Mouse (Mus musculus) layer of hippocampus, adult 2 months (tissue): ENCODE measurements around the gene Zfand3. TPM values are rescaled to one million over a fixed set of nuclear protein-coding genes. Genes with fewer than 3 reads are reported as not detected.

Experiments used
- DNase-seq, 2 experiments: peaks; one replicate each; pipeline ENCODE4 v3.0.0; 2022; ENCODE audit warnings: low spot score in 2 of 2
- H3K27ac ChIP-seq: fragments of 200-600 bp; 2 replicates; pipeline ENCODE4 v1.8.1; 2022
- H3K4me3 ChIP-seq: fragments of 200-600 bp; 2 replicates; pipeline ENCODE4 v1.8.1; 2022; ENCODE audit warnings: mild to moderate bottlenecking
- CTCF ChIP-seq: fragments of 200-600 bp; conservative IDR thresholded peaks from 2 replicates; pipeline ENCODE4 v1.8.1; 2022; ENCODE audit warnings: antibody characterized with exemption, mild to moderate bottlenecking, moderate library complexity
- total RNA-seq, 2 experiments: library from RNA; stranded (reverse); gene quantifications; 2 replicates each; pipeline ENCODE4 v1.2.3; 2021

The Zfand3 gene
- total RNA-seq, 2 experiments from 2014 or later: 112 to 118 TPM

- peak; percentile 42 to 60 for DNase-seq
- H3K4me3 ChIP-seq: no peak overlapping the region
- TF ChIP-seq CTCF: no peak
These were observed 19.6 kb upstream of the Zfand3 start for GRCm38 (mm10) chr17:29984931-29985330.

DNA sequence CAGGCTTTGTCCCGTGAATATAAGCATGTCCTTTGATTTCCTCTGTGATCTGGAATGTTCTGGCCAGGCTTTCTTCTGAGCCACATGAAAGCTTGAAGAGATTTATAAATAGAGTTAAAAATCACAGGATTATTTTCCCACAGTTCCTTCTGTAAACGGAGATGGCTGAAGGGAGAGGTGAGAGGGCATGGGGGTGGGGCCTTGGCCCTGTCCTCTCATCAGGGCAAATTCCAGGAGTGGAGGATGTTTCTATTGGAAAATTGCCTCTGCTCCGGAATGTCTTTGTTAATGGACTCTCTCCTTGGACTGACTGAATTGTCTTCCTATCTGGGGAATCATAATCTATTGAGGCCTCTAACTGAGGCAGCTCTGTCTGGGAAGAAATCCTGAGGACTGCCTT, 19.0 kb upstream of the Zfand3 start:
- H3K4me3 ChIP-seq: no peak overlapping the region
- no peak for DNase-seq
- no peak for TF ChIP-seq CTCF

More at GRCm38 (mm10) chr17:29984931-29985330, 19.6 kb upstream of the Zfand3 start:
- H3K27ac ChIP-seq: peak overlapping the region; percentile 77

DNA sequence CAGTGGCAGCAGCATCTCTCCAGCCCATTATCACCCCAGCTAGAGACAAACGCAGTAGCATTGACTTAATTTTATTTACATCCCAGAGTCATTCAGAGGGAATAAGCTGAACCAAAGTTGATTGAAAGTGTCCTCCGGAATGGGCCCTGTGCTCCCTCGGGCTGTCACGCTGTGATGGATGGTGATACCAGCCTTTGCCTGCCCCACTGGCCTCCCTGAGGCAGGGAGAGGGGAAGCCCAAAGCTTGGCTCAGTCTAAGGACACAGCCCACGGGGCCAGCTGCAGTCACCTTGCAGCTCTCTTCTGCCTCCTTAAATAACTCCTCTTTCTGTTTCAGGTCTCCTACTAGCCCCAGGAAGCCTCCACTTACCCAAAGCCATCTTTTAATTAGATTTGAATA, 16.4 kb upstream of the Zfand3 start:
- DNase-seq: no peak
- no peak overlapping the region for H3K4me3 ChIP-seq
- no peak for TF ChIP-seq CTCF
- no peak overlapping the region for H3K27ac ChIP-seq

More for the DNA sequence above, 19.0 kb upstream of the Zfand3 start:
- H3K27ac ChIP-seq: peak overlapping the region; percentile 77

GRCm38 (mm10) chr17:29989653-29990052, 14.9 kb upstream of the Zfand3 start:
- DNase-seq: no peak
- Histone ChIP-seq H3K27ac (no peak overlapping the region), H3K4me3 (no peak overlapping the region)
- no peak for TF ChIP-seq CTCF

GRCm38 (mm10) chr17:29990136-29990535, 14.4 kb upstream of the Zfand3 start:
- Histone ChIP-seq H3K4me3 (no peak overlapping the region), H3K27ac (no peak overlapping the region)
- TF ChIP-seq CTCF: no peak
- no peak for DNase-seq

- no peak overlapping the region for H3K4me3 ChIP-seq
- no peak for TF ChIP-seq CTCF
- no peak overlapping the region for H3K27ac ChIP-seq
- no peak for DNase-seq
These were observed 13.7 kb upstream of the Zfand3 start for GRCm38 (mm10) chr17:29990845-29991244.

- Histone ChIP-seq H3K4me3 (no peak overlapping the region), H3K27ac (peak overlapping the region; percentile 65; the same call in 1 of the 2 replicates)
- peak; percentile 56 to 73 for DNase-seq
- TF ChIP-seq CTCF: no peak
These were observed 11.0 kb upstream of the Zfand3 start for GRCm38 (mm10) chr17:29993488-29993887.

- no peak for TF ChIP-seq CTCF
- no peak overlapping the region for H3K4me3 ChIP-seq
- H3K27ac ChIP-seq: no peak overlapping the region
- DNase-seq: no peak
These were observed 10.5 kb upstream of the Zfand3 start for GRCm38 (mm10) chr17:29994011-29994410.

DNA sequence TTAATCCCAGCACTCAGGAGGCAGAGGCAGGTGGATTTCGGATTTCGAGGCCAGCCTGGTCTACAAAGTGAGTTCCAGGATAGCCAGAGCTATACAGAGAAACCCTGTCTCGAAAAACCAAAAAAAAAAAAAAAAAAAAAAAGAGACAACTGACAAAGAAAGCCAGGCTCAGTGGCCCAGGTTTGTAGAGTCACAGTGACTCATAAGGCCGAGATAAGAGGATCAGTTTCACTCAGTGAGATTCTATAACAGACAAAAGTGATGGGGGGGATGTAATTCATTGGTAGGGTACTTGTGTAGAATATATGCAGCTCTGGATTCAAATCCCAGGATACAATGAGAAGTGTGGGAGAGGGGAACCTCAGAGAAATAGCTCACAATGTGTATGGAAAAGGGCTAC, 10.1 kb upstream of the Zfand3 start:
- no peak for TF ChIP-seq CTCF
- no peak for DNase-seq
- Histone ChIP-seq H3K4me3 (no peak overlapping the region), H3K27ac (no peak overlapping the region)

- no peak for DNase-seq
- no peak overlapping the region for H3K27ac ChIP-seq
- no peak for TF ChIP-seq CTCF
- no peak overlapping the region for H3K4me3 ChIP-seq
These were observed 8.5 kb upstream of the Zfand3 start for GRCm38 (mm10) chr17:29995986-29996385.

DNA sequence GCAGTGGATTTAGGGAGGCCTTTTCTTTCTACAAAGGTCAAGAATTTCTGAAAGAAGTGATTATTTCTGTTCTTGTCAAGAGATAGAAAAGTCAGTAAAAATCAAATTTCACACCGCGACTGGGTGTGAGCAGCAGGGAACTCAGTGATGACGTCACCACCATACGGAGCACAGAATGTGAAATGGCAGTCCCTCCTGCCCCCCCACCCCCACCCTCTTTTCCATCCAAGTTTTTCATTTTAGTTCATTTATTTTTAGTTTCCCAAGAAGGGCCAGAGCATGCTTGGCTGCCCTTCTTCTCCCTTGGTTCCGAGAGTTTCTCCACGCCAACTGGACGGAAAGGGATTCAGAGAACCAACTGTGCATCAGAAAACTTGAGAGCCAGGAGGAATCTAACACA, 6.8 kb upstream of the Zfand3 start:
- H3K4me3 ChIP-seq: no peak overlapping the region

DNA sequence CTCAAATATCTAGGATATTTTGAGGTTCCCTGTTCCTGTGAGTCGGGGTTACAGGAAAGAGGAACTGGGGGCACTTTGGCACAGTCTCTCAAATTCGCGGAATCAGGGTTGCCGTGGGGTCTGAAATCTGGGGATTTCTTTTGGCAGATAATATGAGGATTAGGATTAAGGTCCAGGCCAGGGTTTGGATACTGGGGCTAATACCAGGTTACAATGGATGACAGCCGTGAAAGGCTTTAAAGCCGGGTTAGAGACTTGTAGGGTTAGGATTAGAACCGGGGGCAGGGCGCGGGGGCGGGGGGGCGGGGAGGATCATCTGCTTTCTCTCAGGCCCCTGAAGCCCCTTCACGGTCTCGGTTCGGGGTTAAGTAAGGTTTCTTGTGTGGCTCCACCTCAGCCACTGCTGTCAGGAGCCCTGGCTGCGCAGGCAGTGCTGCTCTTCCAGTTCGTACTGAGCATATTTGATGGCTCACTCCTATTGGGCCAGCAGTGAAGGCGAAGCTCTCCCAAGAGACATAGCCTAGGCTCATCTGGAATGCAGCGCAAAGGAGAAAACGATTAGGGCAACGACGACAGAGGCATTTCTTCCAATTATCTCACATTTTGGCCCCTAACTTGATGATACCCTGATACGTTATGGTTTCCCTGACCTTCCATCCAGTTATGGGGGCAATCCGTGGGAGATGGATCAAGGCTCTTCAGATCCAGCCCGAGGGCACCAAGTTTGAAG, 5.8 kb upstream of the Zfand3 start:
- no peak for DNase-seq
- no peak for TF ChIP-seq CTCF
- no peak overlapping the region for H3K4me3 ChIP-seq
- H3K27ac ChIP-seq: no peak overlapping the region

More for the DNA sequence above, 6.8 kb upstream of the Zfand3 start:
- no peak for DNase-seq
- no peak overlapping the region for H3K27ac ChIP-seq
- TF ChIP-seq CTCF: no peak

DNA sequence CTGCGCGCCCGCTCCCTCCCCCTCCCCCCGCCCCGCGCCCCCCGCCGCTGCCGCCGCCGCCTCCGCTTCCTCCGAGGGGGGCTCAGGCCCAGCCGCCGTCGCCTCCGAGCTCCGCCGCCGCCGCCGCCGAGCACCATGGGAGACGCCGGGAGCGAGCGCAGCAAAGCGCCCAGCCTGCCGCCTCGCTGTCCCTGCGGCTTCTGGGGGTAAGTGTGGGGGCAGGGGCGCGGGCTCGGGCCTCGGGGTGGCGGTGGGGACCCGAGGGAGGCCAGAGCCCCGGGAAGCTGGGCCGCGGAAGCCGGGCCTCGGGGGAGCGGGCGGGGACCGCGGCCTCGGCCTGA, 540 bp downstream of the Zfand3 start:
- DNase-seq: no peak
- no peak for TF ChIP-seq CTCF
- peak overlapping the region; percentile 98 for H3K27ac ChIP-seq
- peak overlapping the region; percentile 92 for H3K4me3 ChIP-seq

DNA sequence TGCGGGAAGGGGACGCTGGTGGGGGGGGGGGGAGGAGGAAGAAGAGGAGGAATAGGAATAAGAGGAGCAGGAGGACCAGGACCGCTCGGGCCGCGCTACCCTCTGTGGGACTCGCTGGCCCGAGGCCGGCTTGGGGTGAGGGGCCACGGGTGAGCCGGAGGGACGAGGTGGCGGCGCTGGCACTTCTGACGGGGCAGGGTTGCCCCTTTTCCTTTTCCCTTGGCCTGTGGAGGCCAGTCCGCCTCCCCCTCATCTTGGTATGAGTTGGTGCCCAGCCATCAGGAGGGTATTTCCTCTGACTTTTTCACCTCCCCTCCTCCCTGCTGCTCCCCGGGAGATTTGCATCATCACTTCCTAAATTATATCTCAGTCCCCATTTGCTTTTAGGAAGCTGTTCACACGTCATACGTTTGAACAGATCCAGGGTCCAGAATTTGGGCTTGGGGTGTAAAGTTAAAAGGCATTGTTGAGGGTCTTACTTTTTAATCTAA, 963 bp downstream of the Zfand3 start:
- no peak for DNase-seq
- H3K27ac ChIP-seq: peak overlapping the region; percentile 98
- peak overlapping the region; percentile 92 for H3K4me3 ChIP-seq
- TF ChIP-seq CTCF: no peak
